16 mouse cellular contexts compared by ENCODE assay signal in the genomic region with DNA sequence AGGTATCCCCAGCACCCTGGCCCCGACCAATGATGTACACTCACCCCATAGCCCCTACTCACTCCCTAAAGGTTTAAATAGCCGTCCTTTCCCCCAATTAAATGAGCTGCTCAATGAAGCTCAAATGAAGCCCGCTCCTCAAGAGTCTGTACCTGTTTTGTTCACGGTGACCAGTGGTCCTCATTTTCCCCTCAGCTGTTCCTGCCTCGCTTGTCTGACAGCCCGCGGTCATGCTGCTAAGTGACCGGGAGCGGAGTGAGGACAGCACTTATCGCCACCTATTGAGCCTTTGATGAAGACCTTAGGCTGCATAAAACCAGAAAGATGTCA.
"Had no signal": no experiment of that assay in that cellular context is flagged by ENCODE, and none has a peak within 500 bp of the region (broad histone marks: within the 10 kb centered on the region; RNA-seq: fewer than 3 reads in every experiment).

No protein-coding gene starts in this region.

- H3K4me1 ChIP-seq: neural tube, embryonic 13.5 days; neural tube, embryonic 15.5 days; stomach, embryonic 15.5 days had no signal

- H3K9me3 ChIP-seq: neural tube, embryonic 12.5 days; neural tube, embryonic 13.5 days; neural tube, embryonic 15.5 days; stomach, embryonic 15.5 days had no signal

- H3K4me3 ChIP-seq: neural tube, embryonic 12.5 days; neural tube, embryonic 13.5 days; neural tube, embryonic 15.5 days; stomach, embryonic 15.5 days had no signal

- DNase-seq: retina, postnatal 1 day; right cerebral cortex, adult 18-20 months; right cerebral cortex, postnatal 14 days; right cerebral cortex, postnatal 25 days; right cerebral cortex, postnatal 4 days; spleen, adult 18-20 months; thymus, adult 18-20 months; thymus, adult 2 months; thymus, postnatal 14 days; thymus, postnatal 36 days; thymus, postnatal 4 days had no signal

- H3K4me2 ChIP-seq: neural tube, embryonic 12.5 days; neural tube, embryonic 13.5 days; neural tube, embryonic 15.5 days; stomach, embryonic 15.5 days had no signal

- H3K9ac ChIP-seq: neural tube, embryonic 12.5 days; neural tube, embryonic 13.5 days; neural tube, embryonic 15.5 days; stomach, embryonic 15.5 days had no signal

- H3K27ac ChIP-seq: neural tube, embryonic 12.5 days; neural tube, embryonic 13.5 days; neural tube, embryonic 15.5 days; stomach, embryonic 15.5 days; stomach, postnatal 0 days had no signal

- H3K36me3 ChIP-seq: neural tube, embryonic 12.5 days; neural tube, embryonic 13.5 days; neural tube, embryonic 15.5 days; stomach, embryonic 15.5 days had no signal

- H3K27me3 ChIP-seq: neural tube, embryonic 12.5 days; neural tube, embryonic 13.5 days; neural tube, embryonic 15.5 days; stomach, embryonic 15.5 days had no signal
